Mouse (Mus musculus) layer of hippocampus, adult 9-11 months (tissue): ENCODE results near the gene Pars2.

Experiments used
- DNase-seq: peaks from one replicate; pipeline ENCODE4 v3.0.0; 2022

Gene Pars2

GRCm38 (mm10) chr4:106643483-106644217, 7.2 kb upstream of the Pars2 start:
- no peak for DNase-seq

- no peak for DNase-seq
These were observed 6.7 kb upstream of the Pars2 start for GRCm38 (mm10) chr4:106644218-106644610.

- no peak for DNase-seq
These were observed 5.1 kb upstream of the Pars2 start for GRCm38 (mm10) chr4:106645797-106646196.

- DNase-seq, result no peak
These were observed 3.7 kb upstream of the Pars2 start for GRCm38 (mm10) chr4:106647137-106647536.

- DNase-seq, result no peak
These were observed 1.7 kb downstream of the Pars2 start for GRCm38 (mm10) chr4:106652546-106652945.

- no peak for DNase-seq
These were observed 2.2 kb downstream of the Pars2 start for GRCm38 (mm10) chr4:106653051-106653450.

- DNase-seq, result no peak
These were observed 4.8 kb downstream of the Pars2 start for GRCm38 (mm10) chr4:106655681-106656080.

GRCm38 (mm10) chr4:106663956-106664470, 13.1 kb downstream of the Pars2 start:
- DNase-seq, result no peak

GRCm38 (mm10) chr4:106664697-106665096, 13.8 kb downstream of the Pars2 start:
- DNase-seq, result no peak

GRCm38 (mm10) chr4:106665269-106665668, 14.4 kb downstream of the Pars2 start:
- no peak for DNase-seq

- DNase-seq, result no peak
These were observed 14.8 kb downstream of the Pars2 start for GRCm38 (mm10) chr4:106665673-106666072.

- DNase-seq, result no peak
These were observed 15.7 kb downstream of the Pars2 start for GRCm38 (mm10) chr4:106666546-106666945.

GRCm38 (mm10) chr4:106676749-106677148, 25.9 kb downstream of the Pars2 start:
- DNase-seq, result no peak

GRCm38 (mm10) chr4:106678442-106679118, 27.7 kb downstream of the Pars2 start, which contains the start of gene Ttc4:
TSS of gene Ttc4 (minus strand) at chr4:106678944.
- DNase-seq, result peak; percentile 85

GRCm38 (mm10) chr4:106679152-106679551, 28.3 kb downstream of the Pars2 start:
- DNase-seq, result no peak

- no peak for DNase-seq
These were observed 30.1 kb downstream of the Pars2 start for GRCm38 (mm10) chr4:106680955-106681354.

- no peak for DNase-seq
These were observed 37.9 kb downstream of the Pars2 start for GRCm38 (mm10) chr4:106688636-106689296.

GRCm38 (mm10) chr4:106693841-106694430, 43.1 kb downstream of the Pars2 start:
- no peak for DNase-seq

GRCm38 (mm10) chr4:106699989-106700388, 49.1 kb downstream of the Pars2 start:
- peak; percentile 26 for DNase-seq

- peak; percentile 42 for DNase-seq
These were observed 49.9 kb downstream of the Pars2 start for GRCm38 (mm10) chr4:106700798-106701197.

GRCm38 (mm10) chr4:106703956-106704355, 53.1 kb downstream of the Pars2 start:
- DNase-seq, result no peak

- peak; percentile 77 for DNase-seq
These were observed 53.5 kb downstream of the Pars2 start for GRCm38 (mm10) chr4:106704416-106704815.
